Mouse (Mus musculus) bone marrow macrophage, adult 2 months (primary cell): ENCODE data around the gene Esr2.

Source experiments
- CTCF ChIP-seq: IDR thresholded peaks from 2 replicates; pipeline ENCODE4 v1.5.1; 2012; ENCODE audit warnings: low read depth, mild to moderate bottlenecking, low read length, moderate library complexity
- POLR2A ChIP-seq: IDR thresholded peaks from 2 replicates; pipeline ENCODE4 v1.6.1; 2012; ENCODE audit warnings: mild to moderate bottlenecking, low read depth, low read length, borderline replicate concordance

DNA sequence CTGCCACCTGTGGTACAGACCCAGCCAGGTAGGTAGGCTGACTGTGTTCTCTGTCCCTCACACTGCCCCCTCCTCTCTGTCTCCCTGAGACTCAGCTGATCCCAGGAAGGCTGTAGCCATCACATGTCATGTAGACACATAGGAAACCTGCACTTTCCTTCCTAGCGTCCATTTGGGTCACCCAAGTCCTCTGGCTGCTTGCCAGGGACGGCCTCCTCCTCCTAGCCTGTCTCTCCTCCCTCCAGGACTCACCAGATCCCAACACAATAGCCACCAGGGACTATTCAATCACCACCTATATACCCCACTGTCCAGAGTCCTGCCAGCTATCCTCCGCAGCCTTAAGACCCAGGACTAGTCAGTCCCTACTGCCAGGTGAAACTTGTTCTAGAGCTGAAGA lies 66.0 kb downstream of the Esr2 start:
- TF ChIP-seq CTCF, result no peak
- no peak for TF ChIP-seq POLR2A
